Mouse (Mus musculus) Muller cell, postnatal 12 days (primary cell): ENCODE data around the gene Vwa3a.
A peak's percentile ranks its signal among the peaks of the same experiment; 100 is the strongest.

Source experiments
- DNase-seq: peaks from one replicate; pipeline ENCODE4 v3.0.0-alpha.2; 2015; ENCODE audit errors: inconsistent ontology term

The Vwa3a gene

DNA sequence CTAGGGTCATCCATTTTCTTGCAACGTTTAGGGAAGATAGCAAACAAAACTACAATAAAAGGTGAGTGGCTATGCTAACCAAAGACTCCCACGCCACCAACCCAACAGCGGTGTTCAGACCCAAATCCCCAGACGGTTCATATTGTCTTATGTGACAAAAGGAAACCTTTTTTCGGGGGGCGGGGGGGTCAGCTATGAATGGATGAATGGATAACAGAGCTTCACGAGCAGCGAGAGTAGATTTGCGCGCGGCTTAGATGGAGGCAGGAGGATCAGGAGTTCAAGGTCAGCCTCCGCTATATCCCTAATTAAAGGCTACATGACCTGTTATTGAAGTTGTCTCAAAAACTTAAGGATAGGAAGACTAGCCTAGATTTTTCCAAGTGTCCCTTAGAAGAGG, 97.2 kb downstream of the Vwa3a start:
- peak; percentile 35 for DNase-seq

DNA sequence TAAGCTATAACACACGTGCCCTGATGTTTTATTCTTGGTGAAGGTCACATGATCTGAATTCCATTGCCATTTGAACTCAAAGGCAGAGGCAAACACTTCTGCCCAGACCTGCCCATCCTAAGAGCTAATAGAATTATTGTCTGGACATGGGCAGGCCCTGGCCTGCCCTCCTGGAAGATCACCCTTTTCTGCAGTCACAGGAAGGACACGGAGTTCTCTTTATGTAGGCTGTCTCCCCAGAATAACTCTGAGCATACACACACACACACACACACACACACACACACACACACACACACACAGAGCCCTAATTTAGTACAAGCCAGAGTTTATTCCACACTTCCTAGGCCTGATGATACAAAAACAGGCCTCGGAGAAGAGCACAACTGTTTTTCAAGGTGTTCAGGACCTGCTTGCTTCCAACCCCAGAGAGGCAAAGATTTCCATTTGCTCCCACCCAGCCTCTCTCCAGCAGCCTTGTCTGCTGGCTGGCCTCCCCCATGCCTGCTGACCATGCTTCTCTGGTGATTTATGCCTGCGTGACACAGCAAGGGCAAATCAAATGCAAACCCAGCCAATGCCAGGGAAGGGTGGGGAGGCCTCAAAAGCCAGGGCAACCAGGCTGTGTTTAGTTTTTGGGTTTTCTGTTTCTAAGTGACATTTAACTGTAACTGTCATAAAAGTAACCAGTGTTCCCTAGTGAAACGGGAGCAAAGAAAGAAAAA, 99.5 kb downstream of the Vwa3a start:
- no peak for DNase-seq

DNA sequence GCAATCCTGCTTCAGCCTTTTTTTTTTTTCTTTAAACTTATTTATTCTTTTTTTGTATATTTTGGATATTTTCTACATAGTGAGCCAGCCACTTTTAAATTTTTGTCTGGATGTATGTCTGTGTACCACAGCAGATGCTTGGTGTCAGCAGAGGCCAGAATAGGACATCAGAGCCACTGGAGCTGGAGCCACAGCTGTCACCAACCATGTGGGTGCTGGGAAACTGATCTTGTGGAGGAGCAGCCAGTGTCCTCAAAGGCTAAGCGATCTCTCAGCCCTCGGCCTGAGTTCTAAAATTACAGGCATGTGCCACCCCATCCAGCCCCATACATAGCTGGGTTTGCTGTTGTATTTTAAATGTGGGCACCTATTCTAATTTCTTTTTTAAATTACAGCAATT, 100.7 kb downstream of the Vwa3a start:
- DNase-seq: no peak

- DNase-seq: peak; percentile 91
Measured at GRCm38 (mm10) chr7:120842345-120843036, 103.4 kb downstream of the Vwa3a start, which contains the start of gene Eef2k. Gene Eef2k, plus strand, starts transcription at chr7:120842831.

- DNase-seq: peak; percentile 90
Measured at GRCm38 (mm10) chr7:120843037-120843621, 104.0 kb downstream of the Vwa3a start.

GRCm38 (mm10) chr7:120843852-120844435, 104.8 kb downstream of the Vwa3a start:
- no peak for DNase-seq

- DNase-seq: no peak
Measured at GRCm38 (mm10) chr7:120844689-120845088, 105.6 kb downstream of the Vwa3a start.

DNA sequence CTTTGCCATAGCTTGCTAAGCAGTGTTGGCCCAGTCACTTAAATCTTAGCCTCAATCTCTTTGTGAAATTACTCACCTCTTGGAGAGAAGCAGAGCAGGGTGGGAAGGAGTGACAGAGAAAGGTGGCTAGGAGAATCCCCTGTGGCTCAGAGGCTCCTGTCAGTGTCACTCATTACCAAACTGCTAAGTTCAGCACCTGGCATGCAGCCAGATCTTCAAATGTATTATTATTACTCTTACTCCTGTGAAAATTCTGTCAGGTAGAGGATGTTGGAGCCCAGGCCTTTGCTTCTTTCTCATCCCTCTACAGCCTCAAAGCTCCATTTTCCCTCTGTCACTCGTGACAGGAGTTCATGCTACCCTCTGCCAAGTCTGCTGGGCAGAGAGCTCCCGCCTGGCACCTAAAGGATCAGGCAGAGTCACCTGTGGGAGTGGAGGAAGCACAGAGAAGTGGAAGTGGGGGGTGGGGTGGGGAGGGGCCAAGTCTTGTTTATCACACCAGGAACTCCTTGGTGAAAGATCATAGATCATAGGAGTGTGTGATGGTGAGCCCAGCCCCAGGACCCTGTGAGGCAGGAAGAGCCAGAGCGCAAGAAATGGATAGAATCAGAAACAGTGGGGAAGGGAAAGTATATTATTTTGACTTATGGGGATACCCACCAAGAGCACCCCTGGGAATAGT, 109.9 kb downstream of the Vwa3a start:
- no peak for DNase-seq

GRCm38 (mm10) chr7:120850165-120850564, 111.0 kb downstream of the Vwa3a start:
- DNase-seq: no peak
